Mouse (Mus musculus) forelimb bud, embryonic 11.5 days (tissue): ENCODE measurements around the gene Ccdc85c.
A peak's percentile ranks its signal among the peaks of the same experiment; 100 is the strongest.

Experiments used
- DNase-seq: peaks from one replicate; pipeline ENCODE4 v3.0.0-alpha.2; 2012; ENCODE audit warnings: low read depth, low spot score

Ccdc85c gene

DNA sequence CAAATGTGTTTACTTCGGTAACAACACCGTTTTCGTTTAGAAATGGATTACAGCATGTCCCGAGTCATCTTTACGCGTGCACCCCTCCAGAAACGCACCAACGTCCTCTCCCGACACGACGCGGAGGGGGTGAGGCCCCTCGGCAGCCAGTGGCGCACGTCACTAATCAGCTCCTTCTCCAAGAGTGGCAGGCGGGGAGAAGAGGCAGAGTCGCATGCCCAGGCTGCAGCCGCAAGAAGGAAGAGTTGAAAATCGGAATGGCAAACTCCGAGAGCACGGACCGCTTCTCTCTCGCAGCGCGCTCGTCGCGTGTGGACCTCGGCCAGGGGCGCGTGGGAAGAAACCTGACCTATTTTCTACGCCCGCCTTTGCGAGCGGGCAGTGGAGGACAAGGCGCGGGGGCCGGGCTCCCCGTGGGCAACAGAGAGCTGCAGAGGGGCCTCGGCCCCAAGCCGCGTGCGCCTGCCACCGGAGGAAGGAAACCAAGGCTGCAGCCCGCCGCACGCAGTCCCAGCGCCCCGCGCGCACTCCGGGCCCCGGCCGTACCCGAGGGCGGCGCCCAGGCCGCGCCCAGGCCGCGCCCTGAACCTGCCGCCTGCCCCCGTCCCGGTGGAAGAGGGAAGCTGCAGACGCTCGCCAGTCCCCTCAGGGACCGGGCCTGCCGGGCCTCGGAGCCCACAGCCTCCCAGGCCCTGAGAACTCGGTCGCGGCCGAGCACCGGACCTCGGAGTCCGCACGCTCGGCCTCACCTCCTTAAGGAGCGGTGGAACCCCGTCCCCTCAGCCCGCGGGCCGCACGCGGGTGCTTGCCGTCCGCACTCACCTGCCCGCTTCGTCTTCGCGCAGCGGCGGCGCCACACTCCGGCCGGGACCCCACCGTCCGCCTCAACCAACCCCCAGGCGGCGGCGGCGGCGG lies 96.6 kb downstream of the Ccdc85c start:
- no peak for DNase-seq

DNA sequence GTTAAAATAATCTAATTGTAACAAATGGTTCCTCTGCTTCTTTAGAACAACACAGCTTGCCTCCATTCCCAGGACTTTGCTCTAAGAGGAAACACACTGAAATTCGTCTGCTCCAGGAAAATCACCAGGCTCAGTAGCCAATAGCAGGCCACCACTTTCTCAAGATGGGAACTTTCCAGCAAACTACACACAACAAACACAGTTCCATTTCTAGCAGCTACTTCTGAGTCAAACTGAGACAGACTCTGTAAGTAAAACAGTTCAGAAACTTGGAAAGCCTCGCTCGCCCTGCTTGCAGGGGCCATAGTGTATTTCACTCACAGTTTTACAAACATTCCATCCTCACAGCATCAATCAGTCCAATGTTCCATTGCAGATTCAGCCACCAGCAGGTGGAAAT lies 98.9 kb downstream of the Ccdc85c start:
- DNase-seq, result no peak

DNA sequence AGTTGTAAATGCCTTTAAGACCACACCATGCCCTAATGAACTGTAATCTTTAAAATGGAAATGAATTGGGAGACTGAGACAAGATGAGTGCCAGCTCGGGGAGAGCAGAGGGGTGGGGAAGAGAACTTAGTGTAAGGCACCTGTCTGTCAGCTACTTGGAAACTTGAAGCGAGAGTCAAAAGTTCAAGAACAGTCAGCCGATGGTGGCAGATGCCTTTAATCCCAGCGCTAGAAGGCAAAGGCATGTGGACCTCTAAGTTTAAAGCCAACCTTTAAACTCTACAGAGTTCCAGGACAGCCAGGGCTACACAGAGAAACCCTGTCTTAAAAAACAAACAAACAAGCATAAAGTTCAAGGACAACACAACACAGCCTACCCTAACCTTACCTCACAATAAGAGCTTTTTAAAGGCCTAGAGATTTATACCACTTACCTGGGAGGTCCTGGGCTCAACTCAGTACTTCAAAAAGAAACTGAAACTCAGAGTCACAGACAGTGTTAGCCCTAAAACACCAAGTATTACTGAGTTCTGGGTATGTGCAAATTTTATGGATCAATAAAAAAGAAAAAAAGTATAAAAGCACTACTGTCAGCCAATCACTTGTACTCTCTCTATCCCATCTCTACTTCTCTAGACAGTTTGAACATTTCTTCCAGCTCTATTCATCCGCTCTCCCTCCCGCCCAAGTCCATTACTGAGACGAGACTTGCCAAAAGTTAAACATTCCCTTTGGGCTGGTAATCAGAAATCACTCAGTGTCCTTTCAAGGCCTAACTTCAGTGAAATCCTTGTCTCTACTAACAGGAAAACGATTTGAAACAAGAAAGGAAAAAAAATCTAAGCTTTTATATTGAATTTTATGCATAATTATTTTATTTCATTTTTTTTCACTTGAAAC lies 100.4 kb downstream of the Ccdc85c start:
- no peak for DNase-seq

DNA sequence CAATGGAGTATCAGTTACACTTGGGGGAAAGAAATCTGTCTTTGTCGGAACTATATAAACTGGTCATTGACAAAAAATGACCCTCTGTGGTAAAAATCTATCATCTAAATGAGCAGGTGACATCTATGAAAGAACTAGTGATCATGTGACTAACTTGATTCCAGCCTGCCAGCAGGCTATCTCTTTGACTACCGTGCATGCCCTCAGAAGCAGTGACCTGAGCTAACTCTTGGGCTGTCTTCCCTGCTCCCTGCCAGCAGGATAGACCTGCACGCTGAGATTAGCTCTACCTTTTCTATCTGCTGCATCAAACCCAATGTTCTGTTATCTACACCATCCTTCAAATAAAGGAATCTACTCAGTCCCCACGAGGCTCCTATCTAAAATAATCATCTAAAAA lies 102.6 kb downstream of the Ccdc85c start:
- DNase-seq, result no peak

DNA sequence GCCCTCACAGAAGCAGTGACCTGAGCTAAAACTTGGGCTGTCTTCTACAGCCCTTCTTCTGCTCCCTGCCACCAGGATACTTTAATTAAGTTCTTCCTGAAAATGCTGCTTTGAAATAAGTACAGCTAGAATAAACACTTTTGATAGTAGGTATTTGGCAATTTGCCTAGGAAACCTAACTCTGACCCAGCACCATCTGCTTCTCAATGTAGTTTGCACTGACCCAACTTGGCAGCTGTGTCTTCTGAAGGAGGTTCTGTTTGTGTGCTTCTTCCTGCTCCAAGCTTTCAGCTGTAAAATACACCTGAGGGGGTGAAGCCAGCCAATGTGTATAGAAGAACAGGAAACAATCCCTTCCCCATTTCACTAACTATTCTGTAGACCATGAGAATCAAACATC lies 103.9 kb downstream of the Ccdc85c start:
- no peak for DNase-seq

DNA sequence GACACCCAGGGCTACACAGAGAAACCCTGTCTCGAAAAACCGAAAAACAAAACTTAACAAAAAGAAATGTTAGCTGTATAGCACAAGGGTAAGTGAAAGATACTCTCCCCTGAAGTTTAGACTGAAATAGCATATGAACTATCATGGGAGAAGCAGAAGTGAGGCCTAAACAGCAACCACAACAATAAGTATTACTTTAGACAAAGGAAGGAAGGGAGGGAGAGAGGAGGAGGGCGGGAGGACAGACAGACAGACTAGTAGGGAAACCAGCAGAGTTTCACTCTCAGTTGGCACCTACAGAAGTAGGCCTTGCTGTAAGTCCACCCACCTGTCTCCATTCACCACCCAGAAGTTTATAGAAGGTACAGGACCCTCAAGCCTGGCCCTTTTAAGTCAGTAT lies 104.8 kb downstream of the Ccdc85c start:
- DNase-seq, result no peak

DNA sequence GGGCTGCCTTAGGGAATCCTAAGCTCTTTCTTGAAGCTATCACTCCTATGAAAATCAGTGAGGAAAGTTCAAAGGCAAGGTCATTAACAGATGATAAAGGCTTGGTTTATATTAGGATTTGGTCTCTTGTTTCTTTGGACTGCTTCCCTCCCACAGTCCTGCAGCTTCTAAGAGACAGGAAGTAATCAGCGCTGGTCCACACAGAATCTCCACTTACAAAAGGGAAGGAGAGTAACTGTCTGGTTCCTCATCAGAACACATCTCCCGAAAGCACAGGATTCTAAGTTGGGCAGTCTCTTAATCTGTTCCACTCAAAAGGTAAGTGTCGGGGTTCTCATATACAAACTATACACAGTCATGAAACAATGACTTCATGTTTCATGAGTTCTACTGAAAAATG lies 106.3 kb downstream of the Ccdc85c start:
- no peak for DNase-seq

DNA sequence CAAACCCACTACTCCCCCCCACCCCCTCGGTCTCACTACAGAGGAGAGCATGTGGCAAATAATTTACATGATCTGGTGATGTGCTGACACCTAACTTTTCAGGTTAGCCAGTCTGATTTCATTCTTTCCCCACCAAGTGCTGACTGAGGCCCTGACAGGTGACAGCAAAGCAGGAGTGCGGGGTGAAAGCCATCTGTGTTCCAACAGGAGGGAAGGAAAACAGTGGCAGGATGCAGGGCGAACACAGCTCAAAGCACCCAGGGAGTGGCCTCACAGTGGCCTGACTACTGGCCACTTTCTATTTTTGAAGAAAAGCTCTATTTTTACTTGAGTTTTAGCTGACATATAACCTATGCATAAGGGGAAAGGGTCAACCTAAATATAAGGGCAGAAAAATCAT lies 111.5 kb downstream of the Ccdc85c start:
- no peak for DNase-seq

DNA sequence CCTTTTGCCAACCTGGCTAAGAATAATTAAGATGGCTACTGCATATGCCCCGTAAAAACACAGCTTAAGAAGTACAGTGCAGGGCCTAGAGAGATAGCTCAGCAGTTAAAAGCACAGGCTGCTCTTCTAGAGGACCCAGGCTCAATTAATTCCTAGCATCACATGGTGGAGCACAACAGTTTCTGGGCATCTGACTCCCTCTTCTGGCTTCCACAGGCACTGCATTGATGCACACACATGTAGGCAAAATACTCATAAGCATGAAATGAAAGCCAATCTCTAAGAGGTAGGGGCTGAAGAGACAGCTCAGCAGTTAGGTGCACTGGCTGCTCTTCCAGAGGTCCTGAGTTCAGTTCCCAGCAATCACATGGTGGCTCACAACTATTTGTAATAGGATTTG lies 113.2 kb downstream of the Ccdc85c start:
- DNase-seq, result peak; percentile 25

DNA sequence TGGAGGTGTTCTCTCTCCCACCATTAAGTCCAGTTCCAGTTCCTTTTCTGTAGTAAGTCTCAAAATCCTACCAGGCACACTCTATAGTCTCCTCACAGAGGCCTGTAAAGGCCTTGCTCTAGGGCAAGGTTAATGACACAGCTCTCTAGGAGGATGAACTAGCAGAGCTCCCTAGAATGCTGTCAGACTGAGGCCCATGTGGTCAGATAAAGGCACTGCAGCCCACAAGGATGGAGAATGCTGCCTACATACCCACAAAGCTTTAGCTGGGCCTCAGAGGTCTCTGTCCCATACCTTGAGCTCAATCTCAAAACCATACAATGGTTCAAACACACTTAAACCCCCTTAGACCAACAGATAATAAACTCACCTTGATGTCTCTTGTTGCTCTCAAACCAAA lies 115.4 kb downstream of the Ccdc85c start:
- no peak for DNase-seq
